Mouse (Mus musculus): ENCODE data around the gene Cmah. TPM values are rescaled to one million over a fixed set of nuclear protein-coding genes. Genes with fewer than 3 reads are reported as not detected.

Cmah gene
- polyA plus RNA-seq, 1 experiment from 2014 or later = 0.24 TPM

- no peak overlapping the region for H3K4me2 ChIP-seq
- no peak overlapping the region for H3K9ac ChIP-seq
- H3K9me3 ChIP-seq (replicated peaks) = no peaks in the 10 kb centered on the region
- peaks cover 6% of the 10 kb centered on the region; the same call in 1 of the 2 replicates for H3K4me1 ChIP-seq (replicated peaks)
- no peaks in the 10 kb centered on the region for H3K36me3 ChIP-seq
- H3K27me3 ChIP-seq (replicated peaks) = no peaks in the 10 kb centered on the region
- no peak for ATAC-seq (ENCODE audit: insufficient number of reproducible peaks, low FRiP score)
- WGBS = 62% methylated on average over 6 of the region's 6 CpGs
- H3K27ac ChIP-seq (ENCODE audit: poor library complexity, severe bottlenecking) = no peak overlapping the region
- no peak overlapping the region for H3K4me3 ChIP-seq
Observed at GRCm38 (mm10) chr13:24448578-24448977, 121.4 kb downstream of the Cmah start.

DNA sequence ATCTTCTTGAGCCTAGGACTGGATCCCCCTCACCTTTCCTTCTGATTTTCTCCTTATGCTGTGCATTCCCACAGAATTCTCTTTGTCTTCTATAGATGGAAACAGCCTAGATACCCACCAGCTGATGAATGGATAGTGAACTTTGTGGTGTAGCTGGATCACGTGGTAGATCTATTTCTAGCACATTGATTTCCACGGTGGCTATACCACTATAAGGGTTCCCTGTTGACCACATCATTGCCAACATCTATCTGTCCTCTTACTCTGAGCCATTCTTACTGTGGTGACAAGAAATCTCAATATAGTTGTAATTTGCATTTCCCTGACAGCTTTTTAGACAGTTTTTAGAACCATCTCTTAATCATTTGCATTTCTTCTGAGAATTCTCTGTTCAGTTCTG is 124.3 kb downstream of the Cmah start:
- Histone ChIP-seq H3K4me3 (no peak overlapping the region), H3K4me2 (no peak overlapping the region), H3K36me3 (no peaks in the 10 kb centered on the region), H3K27me3 (replicated peaks) (no peaks in the 10 kb centered on the region), H3K9me3 (replicated peaks) (no peaks in the 10 kb centered on the region), H3K9ac (no peak overlapping the region), H3K4me1 (replicated peaks) (peaks cover 9% of the 10 kb centered on the region; the same call in 1 of the 2 replicates), H3K27ac (ENCODE audit: poor library complexity, severe bottlenecking) (no peak overlapping the region)
- 54% methylated on average over 2 of the region's 2 CpGs for WGBS
- no peak for ATAC-seq (ENCODE audit: insufficient number of reproducible peaks, low FRiP score)

GRCm38 (mm10) chr13:24453737-24454136 is 126.5 kb downstream of the Cmah start:
- H3K9me3 ChIP-seq (replicated peaks) = no peaks in the 10 kb centered on the region
- no peak overlapping the region for H3K4me2 ChIP-seq
- ATAC-seq (ENCODE audit: insufficient number of reproducible peaks, low FRiP score) = no peak
- H3K36me3 ChIP-seq = no peaks in the 10 kb centered on the region
- no peak overlapping the region for H3K4me3 ChIP-seq
- 87% methylated on average over 5 of the region's 5 CpGs for WGBS
- no peak overlapping the region for H3K9ac ChIP-seq
- H3K4me1 ChIP-seq (replicated peaks) = 0 out of 2 replicates have a peak, but pooled peaks cover 5% of the 10 kb centered on the region
- H3K27me3 ChIP-seq (replicated peaks) = no peaks in the 10 kb centered on the region
- H3K27ac ChIP-seq (ENCODE audit: poor library complexity, severe bottlenecking) = no peak overlapping the region

- no peak overlapping the region for H3K4me2 ChIP-seq
- H3K27me3 ChIP-seq (replicated peaks) = no peaks in the 10 kb centered on the region
- H3K9ac ChIP-seq = no peak overlapping the region
- no peak overlapping the region for H3K4me3 ChIP-seq
- no peak overlapping the region for H3K27ac ChIP-seq (ENCODE audit: poor library complexity, severe bottlenecking)
- 0 out of 2 replicates have a peak, but pooled peaks cover 5% of the 10 kb centered on the region for H3K4me1 ChIP-seq (replicated peaks)
- H3K9me3 ChIP-seq (replicated peaks) = no peaks in the 10 kb centered on the region
- WGBS = 48% methylated on average over 4 of the region's 4 CpGs
- H3K36me3 ChIP-seq = no peaks in the 10 kb centered on the region
- no peak for ATAC-seq (ENCODE audit: insufficient number of reproducible peaks, low FRiP score)
Observed at GRCm38 (mm10) chr13:24456385-24456784, 129.2 kb downstream of the Cmah start.

DNA sequence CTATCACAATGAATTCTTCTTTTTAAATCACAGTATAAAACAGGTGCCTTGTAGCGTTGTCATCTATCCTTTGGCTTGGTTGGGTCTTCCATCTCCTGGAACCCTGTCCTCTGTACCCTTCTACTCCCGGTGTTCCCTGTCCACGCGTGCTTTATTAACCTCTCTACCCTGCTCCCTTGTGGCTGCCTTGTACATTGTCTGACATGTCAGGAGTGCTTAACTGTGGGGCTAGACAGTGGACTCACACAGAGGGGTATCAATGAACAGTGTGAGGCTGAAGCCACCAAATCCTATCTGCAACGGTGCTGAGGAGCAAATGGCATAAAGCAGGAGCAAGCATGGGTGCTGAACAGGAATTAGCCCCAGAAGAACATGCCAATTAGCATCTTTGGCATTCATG is 133.3 kb downstream of the Cmah start:
- Histone ChIP-seq H3K27ac (ENCODE audit: poor library complexity, severe bottlenecking) (no peak overlapping the region), H3K4me1 (replicated peaks) (peaks cover 12% of the 10 kb centered on the region), H3K4me3 (no peak overlapping the region), H3K27me3 (replicated peaks) (no peaks in the 10 kb centered on the region), H3K4me2 (no peak overlapping the region), H3K36me3 (no peaks in the 10 kb centered on the region), H3K9ac (no peak overlapping the region), H3K9me3 (replicated peaks) (no peaks in the 10 kb centered on the region)
- ATAC-seq (ENCODE audit: insufficient number of reproducible peaks, low FRiP score) = no peak
- WGBS = 83% methylated on average over 5 of the region's 5 CpGs

GRCm38 (mm10) chr13:24463767-24464166 is 136.6 kb downstream of the Cmah start:
- no peak overlapping the region for H3K4me3 ChIP-seq
- H3K9me3 ChIP-seq (replicated peaks) = no peaks in the 10 kb centered on the region
- peaks cover 7% of the 10 kb centered on the region for H3K4me1 ChIP-seq (replicated peaks)
- ATAC-seq (ENCODE audit: insufficient number of reproducible peaks, low FRiP score) = no peak
- H3K9ac ChIP-seq = no peak overlapping the region
- WGBS = 49% methylated on average over 7 of the region's 7 CpGs
- no peak overlapping the region for H3K4me2 ChIP-seq
- no peaks in the 10 kb centered on the region for H3K36me3 ChIP-seq
- H3K27ac ChIP-seq (ENCODE audit: poor library complexity, severe bottlenecking) = no peak overlapping the region
- H3K27me3 ChIP-seq (replicated peaks) = no peaks in the 10 kb centered on the region

- H3K4me2 ChIP-seq = no peak overlapping the region
- H3K9me3 ChIP-seq (replicated peaks) = no peaks in the 10 kb centered on the region
- H3K4me1 ChIP-seq (replicated peaks) = peaks cover 7% of the 10 kb centered on the region
- H3K36me3 ChIP-seq = no peaks in the 10 kb centered on the region
- H3K9ac ChIP-seq = no peak overlapping the region
- 91% methylated on average over 9 of the region's 9 CpGs for WGBS
- no peak overlapping the region for H3K27ac ChIP-seq (ENCODE audit: poor library complexity, severe bottlenecking)
- no peaks in the 10 kb centered on the region for H3K27me3 ChIP-seq (replicated peaks)
- ATAC-seq (ENCODE audit: insufficient number of reproducible peaks, low FRiP score) = no peak
- no peak overlapping the region for H3K4me3 ChIP-seq
Observed at GRCm38 (mm10) chr13:24466027-24466426, 138.8 kb downstream of the Cmah start.

DNA sequence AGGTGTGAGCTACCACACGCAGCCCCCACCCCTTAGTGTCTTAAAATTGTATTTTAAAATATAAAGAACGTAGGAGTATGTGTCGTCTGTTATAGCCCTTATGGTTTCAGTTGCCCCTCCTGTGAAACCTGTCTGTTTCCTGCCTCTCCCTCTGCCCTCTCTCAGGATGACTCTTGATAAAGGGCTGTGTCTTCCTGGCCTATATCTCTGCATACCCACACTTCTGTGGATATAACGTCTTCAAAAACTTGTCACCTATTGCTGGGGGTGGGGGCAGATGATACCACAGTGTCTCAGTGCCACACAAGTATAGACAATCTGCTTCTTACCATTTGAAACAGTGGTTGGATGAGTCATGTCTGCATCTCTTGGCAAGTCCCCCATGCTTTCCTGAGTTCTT is 140.6 kb downstream of the Cmah start:
- Histone ChIP-seq H3K27me3 (replicated peaks) (no peaks in the 10 kb centered on the region), H3K4me1 (replicated peaks) (peaks cover 1% of the 10 kb centered on the region), H3K36me3 (no peaks in the 10 kb centered on the region), H3K9me3 (replicated peaks) (no peaks in the 10 kb centered on the region), H3K9ac (no peak overlapping the region), H3K4me3 (no peak overlapping the region), H3K4me2 (no peak overlapping the region), H3K27ac (ENCODE audit: poor library complexity, severe bottlenecking) (no peak overlapping the region)
- ATAC-seq (ENCODE audit: insufficient number of reproducible peaks, low FRiP score) = no peak
- 52% methylated on average over 4 of the region's 4 CpGs for WGBS

DNA sequence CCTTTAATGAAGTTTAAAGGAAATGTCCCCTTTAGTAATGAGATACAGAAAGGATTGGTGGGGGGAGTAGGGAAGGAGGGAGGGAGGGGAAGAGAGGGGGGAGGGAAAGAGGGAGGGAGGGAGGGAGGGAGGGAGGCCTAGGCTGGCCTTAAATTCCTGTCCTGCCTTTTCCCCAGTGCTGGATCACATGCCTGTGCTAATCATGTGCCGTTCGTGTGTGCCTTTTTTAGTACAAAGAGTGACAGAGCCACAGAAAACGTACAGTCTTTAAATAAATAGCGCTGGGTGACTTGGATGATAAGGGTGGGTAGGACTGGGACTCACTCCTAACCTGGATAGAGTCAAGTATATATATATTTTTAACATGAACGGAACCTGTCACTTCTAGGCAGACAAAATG is 150.4 kb downstream of the Cmah start:
- Histone ChIP-seq H3K4me1 (replicated peaks) (peaks cover 21% of the 10 kb centered on the region), H3K9me3 (replicated peaks) (no peaks in the 10 kb centered on the region), H3K36me3 (no peaks in the 10 kb centered on the region), H3K9ac (no peak overlapping the region), H3K27ac (ENCODE audit: poor library complexity, severe bottlenecking) (peak overlapping the region; percentile 85), H3K27me3 (replicated peaks) (no peaks in the 10 kb centered on the region), H3K4me3 (no peak overlapping the region), H3K4me2 (no peak overlapping the region)
- WGBS = 14% methylated on average over 5 of the region's 5 CpGs
- ATAC-seq (ENCODE audit: insufficient number of reproducible peaks, low FRiP score) = peak; percentile 68; the same call in 1 of the 2 replicates

DNA sequence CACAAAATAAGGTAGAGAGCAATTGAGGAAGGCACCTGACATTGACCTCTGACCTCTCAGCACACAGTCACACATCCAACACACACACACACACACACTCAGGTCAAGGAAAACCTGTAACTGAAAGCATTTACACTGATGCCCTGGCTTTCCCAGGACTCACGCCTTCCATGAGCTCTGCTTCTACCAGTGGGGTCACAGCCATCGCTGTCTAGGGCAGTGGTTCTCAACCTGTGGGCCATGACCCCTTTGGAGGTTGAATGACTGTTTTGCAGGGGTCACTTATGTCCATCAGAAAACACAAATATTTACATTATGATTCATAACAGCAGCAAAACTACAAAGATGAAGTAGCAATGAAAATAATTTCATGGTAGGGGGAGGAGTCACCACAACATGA is 152.3 kb downstream of the Cmah start:
- Histone ChIP-seq H3K27me3 (replicated peaks) (no peaks in the 10 kb centered on the region), H3K4me2 (no peak overlapping the region), H3K27ac (ENCODE audit: poor library complexity, severe bottlenecking) (no peak overlapping the region), H3K36me3 (no peaks in the 10 kb centered on the region), H3K4me1 (replicated peaks) (peaks cover 21% of the 10 kb centered on the region), H3K4me3 (no peak overlapping the region), H3K9me3 (replicated peaks) (no peaks in the 10 kb centered on the region), H3K9ac (no peak overlapping the region)
- WGBS = 90% methylated on average over 2 of the region's 2 CpGs
- ATAC-seq (ENCODE audit: insufficient number of reproducible peaks, low FRiP score) = peak; percentile 44; the same call in 1 of the 2 replicates

DNA sequence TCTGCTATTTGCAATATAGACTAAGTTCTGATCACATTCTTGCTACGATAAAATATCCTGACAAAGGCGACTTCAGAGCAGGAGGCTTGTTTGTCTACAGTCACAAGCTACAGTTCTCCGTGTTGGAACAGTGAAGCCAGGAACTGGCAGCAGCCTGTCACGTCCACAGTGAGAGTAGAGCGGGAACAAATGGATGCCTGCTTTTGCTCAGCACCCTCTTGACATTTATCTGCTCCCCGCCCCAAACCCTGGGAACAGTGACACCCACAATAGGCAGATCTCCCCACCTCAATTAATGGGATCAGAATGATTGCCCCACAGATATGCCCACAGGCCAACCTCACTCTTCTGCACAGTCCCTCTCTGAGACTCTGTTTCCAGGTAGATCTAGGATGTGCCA is 153.6 kb downstream of the Cmah start:
- no peaks in the 10 kb centered on the region for H3K27me3 ChIP-seq (replicated peaks)
- 44% methylated on average over 6 of the region's 6 CpGs for WGBS
- peaks cover 21% of the 10 kb centered on the region for H3K4me1 ChIP-seq (replicated peaks)
- no peak for ATAC-seq (ENCODE audit: insufficient number of reproducible peaks, low FRiP score)
- H3K27ac ChIP-seq (ENCODE audit: poor library complexity, severe bottlenecking) = no peak overlapping the region
- no peaks in the 10 kb centered on the region for H3K9me3 ChIP-seq (replicated peaks)
- H3K36me3 ChIP-seq = no peaks in the 10 kb centered on the region
- no peak overlapping the region for H3K9ac ChIP-seq
- H3K4me3 ChIP-seq = no peak overlapping the region
- no peak overlapping the region for H3K4me2 ChIP-seq

GRCm38 (mm10) chr13:24481615-24482295 is 154.6 kb downstream of the Cmah start:
- H3K36me3 ChIP-seq = no peaks in the 10 kb centered on the region
- no peaks in the 10 kb centered on the region for H3K9me3 ChIP-seq (replicated peaks)
- H3K4me1 ChIP-seq (replicated peaks) = peaks cover 21% of the 10 kb centered on the region
- no peaks in the 10 kb centered on the region for H3K27me3 ChIP-seq (replicated peaks)
- WGBS = 56% methylated on average over 10 of the region's 10 CpGs
- no peak overlapping the region for H3K4me2 ChIP-seq
- H3K9ac ChIP-seq = no peak overlapping the region
- no peak overlapping the region for H3K27ac ChIP-seq (ENCODE audit: poor library complexity, severe bottlenecking)
- H3K4me3 ChIP-seq = no peak overlapping the region
- ATAC-seq (ENCODE audit: insufficient number of reproducible peaks, low FRiP score) = peak; percentile 62; the same call in 1 of the 2 replicates
